Mouse (Mus musculus) skeletal muscle tissue, adult 2 months (tissue): ENCODE results near the gene Prkci.

ENCODE experiments used
- DNase-seq: peaks from one replicate; pipeline ENCODE4 v3.0.0-alpha.2; 2012; ENCODE audit warnings: low read depth, low spot score

Prkci gene

DNA sequence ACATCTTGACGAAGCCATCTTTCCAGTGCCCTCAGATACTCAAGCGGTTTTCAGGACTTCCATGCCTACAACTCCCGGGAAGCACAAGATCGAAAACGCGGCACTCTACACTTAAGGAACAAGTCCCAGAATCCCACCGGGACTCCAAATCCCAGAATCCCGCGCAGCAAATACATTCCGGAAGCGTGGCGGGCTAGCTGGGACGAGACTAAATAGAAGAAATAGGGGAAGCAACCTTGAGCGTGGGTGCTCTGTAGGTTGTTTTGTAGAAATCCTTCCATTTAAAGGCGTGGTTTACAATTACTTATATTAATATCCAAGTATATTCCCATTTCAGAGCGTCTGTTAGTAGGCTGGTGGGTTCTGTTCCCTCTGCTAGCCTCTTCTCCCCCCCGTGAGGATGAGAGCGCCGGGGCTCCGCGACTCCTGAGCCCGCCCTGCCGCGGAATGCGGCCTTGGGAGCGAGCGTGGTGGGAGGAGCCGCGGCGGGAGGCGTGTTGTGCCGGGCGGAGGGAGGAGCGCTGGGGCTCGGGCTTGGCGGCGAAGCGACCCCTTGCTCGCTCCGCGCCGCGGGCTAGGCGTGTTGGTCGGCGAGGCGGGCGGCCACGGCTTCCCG, at the start of gene Prkci:
Gene Prkci, plus strand, starts transcription at position 465 of the 616 bp plus-strand sequence.
- DNase-seq: peak; percentile 87

DNA sequence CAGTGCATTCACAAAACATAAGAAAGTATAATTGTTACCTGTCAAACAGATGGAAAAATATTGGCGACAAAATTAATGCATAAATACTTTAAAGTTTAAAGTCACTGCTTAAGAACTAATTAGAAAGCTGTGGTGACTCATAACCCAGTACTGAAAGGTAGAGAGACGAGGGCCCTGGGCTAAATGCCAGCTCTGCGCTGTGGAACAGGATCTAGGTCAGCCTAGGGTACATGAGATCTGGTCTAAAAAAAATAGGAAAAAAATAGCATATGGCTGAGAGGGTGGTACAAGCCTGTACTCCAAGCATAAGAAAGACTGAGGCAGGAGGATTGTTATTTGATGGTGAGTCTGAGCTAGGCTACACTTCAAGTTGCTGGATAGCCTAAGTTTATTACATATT, 43.9 kb upstream of the Prkci start:
- DNase-seq: no peak

GRCm38 (mm10) chr3:30952273-30953070, 43.1 kb upstream of the Prkci start:
- DNase-seq: no peak

GRCm38 (mm10) chr3:30956327-30956726, 39.2 kb upstream of the Prkci start:
- DNase-seq: no peak

- no peak for DNase-seq
These were observed 36.8 kb upstream of the Prkci start for GRCm38 (mm10) chr3:30958709-30959108.

GRCm38 (mm10) chr3:30959868-30960831, 35.4 kb upstream of the Prkci start:
- DNase-seq: no peak

GRCm38 (mm10) chr3:30963100-30963499, 32.4 kb upstream of the Prkci start:
- DNase-seq: no peak

- no peak for DNase-seq
These were observed 31.3 kb upstream of the Prkci start for GRCm38 (mm10) chr3:30964216-30964615.

DNA sequence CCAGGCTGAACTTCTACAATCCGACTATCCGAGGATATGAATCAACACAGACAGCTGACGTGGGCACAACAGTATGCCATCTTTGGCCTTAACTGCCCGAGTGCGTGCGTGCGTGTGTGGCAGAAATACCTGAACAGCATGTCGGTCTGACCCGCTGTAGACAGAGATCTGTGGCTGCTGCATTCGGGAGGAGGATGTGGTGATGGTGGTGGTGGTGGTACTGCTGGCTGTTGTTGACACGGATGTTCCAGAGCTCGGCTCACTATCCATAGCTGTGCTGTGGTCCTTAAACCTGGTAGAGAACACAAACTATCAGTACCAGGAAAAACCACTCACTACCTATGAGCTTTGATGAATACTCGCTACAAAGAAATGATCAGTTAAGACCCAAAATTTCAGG, 29.9 kb upstream of the Prkci start:
- DNase-seq: no peak

DNA sequence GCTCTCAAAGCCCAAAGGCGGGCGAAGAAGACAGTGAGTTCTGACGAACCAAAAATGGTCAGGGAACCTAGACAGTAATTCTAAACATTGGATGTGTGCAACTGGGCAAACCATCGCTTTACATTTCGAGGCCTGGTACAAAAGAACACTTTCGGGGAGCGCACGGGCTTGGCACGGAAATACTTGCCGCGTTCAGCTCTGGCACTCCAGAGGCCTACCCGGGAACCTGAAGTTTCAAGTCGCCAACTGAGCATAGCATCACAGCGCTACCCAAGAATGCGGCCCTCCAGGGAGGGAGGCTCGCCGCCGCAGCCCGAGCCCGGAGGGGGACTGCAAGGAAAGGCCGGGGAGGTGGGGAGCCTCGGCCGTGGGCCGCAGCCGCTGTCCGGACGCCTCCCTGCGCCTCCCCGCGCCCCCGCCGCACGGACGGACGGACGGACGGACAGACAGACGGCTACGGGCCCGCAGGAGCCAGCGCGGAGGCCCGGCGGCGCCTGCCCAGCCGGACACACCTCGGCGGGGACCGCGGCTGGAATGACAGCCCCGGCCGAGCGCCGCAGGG, 26.9 kb upstream of the Prkci start:
- DNase-seq: no peak

- peak; percentile 94 for DNase-seq
These were observed 26.4 kb upstream of the Prkci start, which contains the start of gene Phc3 for GRCm38 (mm10) chr3:30969104-30969581. Gene Phc3 (minus strand): TSS chr3:30969415.

DNA sequence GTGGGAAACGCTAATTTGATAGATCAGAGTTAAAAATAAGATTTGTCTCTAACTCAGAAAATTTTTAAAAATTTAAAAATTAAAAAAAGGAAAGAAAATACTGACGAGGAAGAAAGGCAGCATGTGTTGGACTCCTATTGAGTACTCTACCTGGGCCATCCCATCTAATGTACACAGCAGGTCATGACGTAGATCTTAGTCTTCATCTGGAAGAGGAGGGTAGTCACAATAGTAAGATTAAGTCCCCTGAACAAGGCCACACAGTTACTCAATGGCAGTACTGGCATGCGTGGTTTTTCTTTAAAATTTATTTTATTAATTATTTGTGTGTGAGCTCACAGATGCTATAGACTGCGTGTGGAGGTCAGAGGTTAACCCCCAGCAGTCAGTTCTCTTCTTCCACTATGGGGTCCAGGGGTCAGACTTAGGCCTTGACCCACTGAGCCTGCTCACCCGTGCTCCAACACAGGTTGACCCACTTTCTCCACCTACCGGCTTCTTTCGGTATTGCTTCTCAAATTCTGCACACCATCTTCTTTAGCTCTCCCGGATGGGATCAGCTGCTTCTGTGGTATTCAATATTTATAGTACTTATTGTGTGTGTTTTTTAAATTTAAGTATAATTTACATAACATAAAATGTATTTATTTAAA, 20.3 kb upstream of the Prkci start:
- no peak for DNase-seq

DNA sequence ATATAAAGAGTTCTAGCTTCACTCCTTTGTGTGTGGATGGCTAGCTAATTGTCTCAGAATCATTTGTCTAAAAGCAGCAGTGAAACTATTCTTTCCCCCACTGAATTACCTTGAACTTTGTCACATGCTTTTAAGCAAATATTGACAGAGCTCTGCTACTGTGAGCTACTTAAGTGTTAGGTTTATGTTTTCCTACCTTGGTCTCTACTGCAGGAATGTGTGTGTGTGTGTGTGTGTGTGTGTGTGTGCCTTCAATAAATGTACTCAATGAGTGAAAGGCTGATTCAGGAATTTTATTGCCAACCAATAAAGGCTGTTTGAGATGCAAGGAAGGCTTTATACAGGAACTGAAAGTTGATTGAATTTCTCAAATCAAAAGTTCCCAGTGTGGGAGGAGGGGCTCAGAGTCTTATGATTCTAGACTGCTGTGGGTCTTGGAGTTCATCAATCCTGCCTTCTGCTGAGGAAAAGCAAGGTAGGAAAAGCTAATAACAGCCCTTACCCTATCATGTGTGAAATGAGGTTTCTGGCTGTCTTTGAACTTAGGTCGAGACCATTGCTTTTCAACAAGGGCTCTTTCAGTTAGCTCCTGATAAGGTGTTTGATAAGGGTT, 18.4 kb upstream of the Prkci start:
- DNase-seq: no peak

DNA sequence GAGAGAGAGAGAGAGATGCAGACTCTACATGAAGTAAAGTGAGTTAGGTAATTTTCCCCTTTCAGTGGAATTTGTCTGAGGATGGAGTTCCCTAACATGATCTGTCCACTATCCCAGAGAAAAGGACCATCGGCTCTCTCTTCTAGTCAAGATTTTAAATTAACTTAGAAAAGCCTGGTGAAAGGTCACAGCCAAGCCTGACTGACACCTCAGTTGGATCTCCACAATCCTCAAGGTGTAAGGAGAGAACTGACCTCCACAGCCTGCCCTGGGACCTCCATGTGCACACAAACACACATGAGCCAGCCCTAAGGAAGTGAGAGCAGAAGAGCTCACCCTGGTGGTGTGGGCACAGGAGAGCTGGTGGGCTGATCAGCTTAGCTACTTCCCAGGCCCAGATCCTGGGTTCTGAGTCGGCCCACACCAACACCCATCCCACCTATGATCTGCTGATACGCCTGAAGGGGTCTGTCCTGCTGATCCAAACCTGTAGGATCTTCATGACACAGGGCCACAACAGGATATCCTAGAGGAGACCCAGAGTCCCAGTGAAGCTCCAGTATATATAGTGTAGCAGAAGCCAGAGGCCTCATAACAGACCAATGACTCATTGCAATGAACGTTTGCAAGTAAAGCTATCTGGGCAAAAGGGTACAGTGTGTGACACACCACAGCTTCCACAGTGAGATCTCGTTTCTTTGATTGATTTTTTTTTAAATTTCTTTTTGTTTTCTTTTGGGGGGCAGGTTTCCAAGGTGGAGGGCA, 13.7 kb upstream of the Prkci start:
- DNase-seq: no peak

- DNase-seq: no peak
These were observed 12.5 kb upstream of the Prkci start for GRCm38 (mm10) chr3:30982924-30983536.

- DNase-seq: no peak
These were observed 7.9 kb upstream of the Prkci start for GRCm38 (mm10) chr3:30987396-30988318.

- DNase-seq: no peak
These were observed 3.4 kb upstream of the Prkci start for GRCm38 (mm10) chr3:30992161-30992560.

DNA sequence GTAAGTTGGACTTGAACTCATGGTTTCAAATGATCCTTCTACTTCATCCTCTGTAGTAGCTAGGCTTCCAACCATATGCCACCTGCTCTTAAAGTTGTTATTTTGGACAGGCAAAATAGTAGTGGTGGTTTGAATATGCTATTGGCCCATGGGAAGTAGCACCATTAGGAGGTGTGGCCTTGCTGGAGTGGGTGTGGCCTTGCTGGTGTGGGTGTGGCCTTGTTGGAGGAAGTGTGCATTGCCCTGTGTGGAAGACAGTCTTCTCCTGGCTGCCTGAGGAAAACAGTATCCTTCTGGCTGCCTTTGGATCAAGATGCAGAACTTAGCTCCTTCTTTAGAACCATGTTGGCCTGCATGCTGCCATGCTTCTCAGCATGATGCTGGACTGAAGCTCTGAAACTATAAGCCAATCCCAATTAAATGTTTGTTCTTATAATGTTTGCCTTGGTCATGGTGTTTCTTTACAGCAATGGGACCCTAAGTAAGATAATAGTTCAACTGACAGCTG, 2.4 kb upstream of the Prkci start:
- DNase-seq: no peak
